Mouse (Mus musculus): Measurements from ENCODE around the gene Snap91. TPM values are rescaled to one million over a fixed set of nuclear protein-coding genes. Genes with fewer than 3 reads are reported as not detected.

Snap91 gene
- polyA plus RNA-seq, 1 experiment from 2014 or later, result 0.17 TPM

GRCm38 (mm10) chr9:86738067-86738466 lies 142.4 kb downstream of the Snap91 start:
- no peaks in the 10 kb centered on the region for H3K4me1 ChIP-seq
- no peaks in the 10 kb centered on the region for H3K36me3 ChIP-seq
- WGBS (ENCODE audit: insufficient replicate concordance), result 69% methylated on average over 1 of the region's 1 CpGs
- ATAC-seq, result no peak
- H3K9me3 ChIP-seq (replicated peaks), result no peaks in the 10 kb centered on the region
- H3K9ac ChIP-seq, result no peak overlapping the region
- H3K4me2 ChIP-seq, result no peak overlapping the region
- 0 out of 2 replicates have a peak, but pooled peaks cover under 1% of the 10 kb centered on the region for H3K27me3 ChIP-seq (replicated peaks)
- H3K4me3 ChIP-seq, result no peak overlapping the region
- H3K27ac ChIP-seq, result no peak overlapping the region

- Histone ChIP-seq H3K36me3 (no peaks in the 10 kb centered on the region), H3K27ac (no peak overlapping the region), H3K27me3 (replicated peaks) (no peaks in the 10 kb centered on the region), H3K4me3 (no peak overlapping the region), H3K4me2 (no peak overlapping the region), H3K4me1 (no peaks in the 10 kb centered on the region), H3K9me3 (replicated peaks) (no peaks in the 10 kb centered on the region), H3K9ac (no peak overlapping the region)
- WGBS (ENCODE audit: insufficient replicate concordance), result 70% methylated on average over 4 of the region's 4 CpGs
- no peak for ATAC-seq
These were observed 143.5 kb downstream of the Snap91 start for GRCm38 (mm10) chr9:86736991-86737390.

- Histone ChIP-seq H3K27ac (no peak overlapping the region), H3K36me3 (no peaks in the 10 kb centered on the region), H3K4me2 (no peak overlapping the region), H3K9ac (no peak overlapping the region), H3K9me3 (replicated peaks) (no peaks in the 10 kb centered on the region), H3K4me1 (no peaks in the 10 kb centered on the region), H3K4me3 (no peak overlapping the region), H3K27me3 (replicated peaks) (no peaks in the 10 kb centered on the region)
- WGBS (ENCODE audit: insufficient replicate concordance), result 65% methylated on average over 9 of the region's 9 CpGs
- no peak for ATAC-seq
These were observed 145.7 kb downstream of the Snap91 start for GRCm38 (mm10) chr9:86734795-86735194.

GRCm38 (mm10) chr9:86734357-86734756 lies 146.1 kb downstream of the Snap91 start:
- Histone ChIP-seq H3K27ac (no peak overlapping the region), H3K4me2 (no peak overlapping the region), H3K9ac (no peak overlapping the region), H3K4me3 (no peak overlapping the region), H3K4me1 (no peaks in the 10 kb centered on the region), H3K27me3 (replicated peaks) (no peaks in the 10 kb centered on the region), H3K36me3 (no peaks in the 10 kb centered on the region), H3K9me3 (replicated peaks) (no peaks in the 10 kb centered on the region)
- ATAC-seq, result no peak

GRCm38 (mm10) chr9:86729811-86730210 lies 150.6 kb downstream of the Snap91 start:
- no peak for ATAC-seq
- WGBS (ENCODE audit: insufficient replicate concordance), result 63% methylated on average over 3 of the region's 3 CpGs
- H3K9me3 ChIP-seq (replicated peaks), result no peaks in the 10 kb centered on the region
- no peak overlapping the region for H3K9ac ChIP-seq
- no peaks in the 10 kb centered on the region for H3K4me1 ChIP-seq
- no peaks in the 10 kb centered on the region for H3K27me3 ChIP-seq (replicated peaks)
- H3K4me3 ChIP-seq, result no peak overlapping the region
- H3K4me2 ChIP-seq, result no peak overlapping the region
- no peak overlapping the region for H3K27ac ChIP-seq
- H3K36me3 ChIP-seq, result no peaks in the 10 kb centered on the region

- H3K27ac ChIP-seq, result no peak overlapping the region
- 26% methylated on average over 1 of the region's 1 CpGs for WGBS (ENCODE audit: insufficient replicate concordance)
- H3K4me1 ChIP-seq, result no peaks in the 10 kb centered on the region
These were observed 151.4 kb downstream of the Snap91 start for GRCm38 (mm10) chr9:86729084-86729483.

GRCm38 (mm10) chr9:86728214-86728814 lies 152.1 kb downstream of the Snap91 start:
- ATAC-seq, result no peak
- no peak overlapping the region for H3K27ac ChIP-seq
- H3K27me3 ChIP-seq (replicated peaks), result no peaks in the 10 kb centered on the region
- H3K4me3 ChIP-seq, result no peak overlapping the region
- 64% methylated on average over 10 of the region's 10 CpGs for WGBS (ENCODE audit: insufficient replicate concordance)
- H3K4me1 ChIP-seq, result no peaks in the 10 kb centered on the region
- no peaks in the 10 kb centered on the region for H3K36me3 ChIP-seq
- H3K9ac ChIP-seq, result no peak overlapping the region
- H3K9me3 ChIP-seq (replicated peaks), result no peaks in the 10 kb centered on the region
- no peak overlapping the region for H3K4me2 ChIP-seq

More at GRCm38 (mm10) chr9:86729084-86729483, 151.4 kb downstream of the Snap91 start:
- no peak overlapping the region for H3K9ac ChIP-seq
- H3K27me3 ChIP-seq (replicated peaks), result no peaks in the 10 kb centered on the region
- no peaks in the 10 kb centered on the region for H3K36me3 ChIP-seq
- H3K4me2 ChIP-seq, result no peak overlapping the region
- ATAC-seq, result no peak
- no peaks in the 10 kb centered on the region for H3K9me3 ChIP-seq (replicated peaks)
- no peak overlapping the region for H3K4me3 ChIP-seq

- no peak overlapping the region for H3K4me3 ChIP-seq
- no peaks in the 10 kb centered on the region for H3K9me3 ChIP-seq (replicated peaks)
- H3K4me2 ChIP-seq, result no peak overlapping the region
- no peak for ATAC-seq
- no peaks in the 10 kb centered on the region for H3K36me3 ChIP-seq
- WGBS (ENCODE audit: insufficient replicate concordance), result 74% methylated on average over 5 of the region's 5 CpGs
- H3K4me1 ChIP-seq, result no peaks in the 10 kb centered on the region
- no peak overlapping the region for H3K27ac ChIP-seq
- no peaks in the 10 kb centered on the region for H3K27me3 ChIP-seq (replicated peaks)
- no peak overlapping the region for H3K9ac ChIP-seq
These were observed 154.1 kb downstream of the Snap91 start for GRCm38 (mm10) chr9:86726381-86726720.

- no peak overlapping the region for H3K4me3 ChIP-seq
- no peaks in the 10 kb centered on the region for H3K4me1 ChIP-seq
- H3K27me3 ChIP-seq (replicated peaks), result no peaks in the 10 kb centered on the region
- H3K9me3 ChIP-seq (replicated peaks), result no peaks in the 10 kb centered on the region
- no peak for ATAC-seq
- WGBS (ENCODE audit: insufficient replicate concordance), result 56% methylated on average over 7 of the region's 7 CpGs
- H3K4me2 ChIP-seq, result no peak overlapping the region
- no peak overlapping the region for H3K9ac ChIP-seq
- H3K27ac ChIP-seq, result no peak overlapping the region
- no peaks in the 10 kb centered on the region for H3K36me3 ChIP-seq
These were observed 154.7 kb downstream of the Snap91 start for GRCm38 (mm10) chr9:86725604-86726380.

- WGBS (ENCODE audit: insufficient replicate concordance), result 78% methylated on average over 4 of the region's 4 CpGs
These were observed 155.4 kb downstream of the Snap91 start for GRCm38 (mm10) chr9:86725066-86725465.

GRCm38 (mm10) chr9:86720794-86721193 lies 159.7 kb downstream of the Snap91 start:
- H3K27me3 ChIP-seq (replicated peaks), result no peaks in the 10 kb centered on the region
- ATAC-seq, result no peak
- H3K9ac ChIP-seq, result no peak overlapping the region
- no peaks in the 10 kb centered on the region for H3K9me3 ChIP-seq (replicated peaks)
- H3K27ac ChIP-seq, result no peak overlapping the region
- no peak overlapping the region for H3K4me2 ChIP-seq
- no peaks in the 10 kb centered on the region for H3K36me3 ChIP-seq
- WGBS (ENCODE audit: insufficient replicate concordance), result 48% methylated on average over 2 of the region's 2 CpGs
- no peak overlapping the region for H3K4me3 ChIP-seq
- H3K4me1 ChIP-seq, result no peaks in the 10 kb centered on the region

More at GRCm38 (mm10) chr9:86725066-86725465, 155.4 kb downstream of the Snap91 start:
- ATAC-seq, result no peak
- no peaks in the 10 kb centered on the region for H3K36me3 ChIP-seq
- no peak overlapping the region for H3K27ac ChIP-seq
- H3K4me3 ChIP-seq, result no peak overlapping the region
- H3K4me1 ChIP-seq, result no peaks in the 10 kb centered on the region
- no peak overlapping the region for H3K9ac ChIP-seq
- H3K4me2 ChIP-seq, result no peak overlapping the region
- no peaks in the 10 kb centered on the region for H3K27me3 ChIP-seq (replicated peaks)
- H3K9me3 ChIP-seq (replicated peaks), result no peaks in the 10 kb centered on the region

- Histone ChIP-seq H3K36me3 (no peaks in the 10 kb centered on the region), H3K4me3 (no peak overlapping the region), H3K4me2 (no peak overlapping the region), H3K9ac (no peak overlapping the region), H3K4me1 (no peaks in the 10 kb centered on the region), H3K9me3 (replicated peaks) (no peaks in the 10 kb centered on the region), H3K27me3 (replicated peaks) (no peaks in the 10 kb centered on the region), H3K27ac (no peak overlapping the region)
- no peak for ATAC-seq
- WGBS (ENCODE audit: insufficient replicate concordance), result 64% methylated on average over 5 of the region's 5 CpGs
These were observed 160.2 kb downstream of the Snap91 start for GRCm38 (mm10) chr9:86720227-86720626.
